Mouse (Mus musculus): ENCODE measurements around the gene Crygb.
"Not testable (repeated sequence)": the region's sequence is repeated elsewhere in the genome, so short reads cannot be mapped to it uniquely, and the experiment has no call there.

Gene Crygb

GRCm38 (mm10) chr1:65073589-65073988 is 8.5 kb downstream of the Crygb start, which contains the start of gene Crygc:
Gene Crygc (minus strand): TSS chr1:65073689.
- DNase-seq (ENCODE audit: low read depth, low spot score), result no peak

- DNase-seq (ENCODE audit: low read depth, low spot score), result no peak
Observed at GRCm38 (mm10) chr1:65067842-65068241, 14.2 kb downstream of the Crygb start.

GRCm38 (mm10) chr1:65064201-65064600 is 17.9 kb downstream of the Crygb start:
- no peak for DNase-seq (ENCODE audit: low read depth, low spot score)

- DNase-seq (ENCODE audit: low read depth, low spot score), result no peak
Observed at GRCm38 (mm10) chr1:65063352-65063751, 18.7 kb downstream of the Crygb start, which contains the start of gene Crygd. Gene Crygd (minus strand): TSS chr1:65063452.

- DNase-seq (ENCODE audit: low read depth, low spot score), result no peak
Observed at GRCm38 (mm10) chr1:65052140-65052539, 29.9 kb downstream of the Crygb start.

GRCm38 (mm10) chr1:65051696-65052095 is 30.4 kb downstream of the Crygb start:
- DNase-seq (ENCODE audit: low read depth, low spot score), result no peak

GRCm38 (mm10) chr1:65050952-65051351 is 31.1 kb downstream of the Crygb start, which contains the start of gene Cryge:
Gene Cryge (minus strand): TSS chr1:65051149.
- DNase-seq (ENCODE audit: low read depth, low spot score), result not testable (repeated sequence)

- DNase-seq (ENCODE audit: low read depth, low spot score), result no peak
Observed at GRCm38 (mm10) chr1:65048781-65049180, 33.3 kb downstream of the Crygb start.

- no peak for DNase-seq (ENCODE audit: low read depth, low spot score)
Observed at GRCm38 (mm10) chr1:65046401-65047109, 35.5 kb downstream of the Crygb start.

GRCm38 (mm10) chr1:65043433-65043832 is 38.7 kb downstream of the Crygb start:
- no peak for DNase-seq (ENCODE audit: low read depth, low spot score)

- DNase-seq (ENCODE audit: low read depth, low spot score), result no peak
Observed at GRCm38 (mm10) chr1:65041837-65042236, 40.3 kb downstream of the Crygb start.

- no peak for DNase-seq (ENCODE audit: low read depth, low spot score)
Observed at GRCm38 (mm10) chr1:65040806-65041205, 41.3 kb downstream of the Crygb start.

- no peak for DNase-seq (ENCODE audit: low read depth, low spot score)
Observed at GRCm38 (mm10) chr1:65039679-65040078, 42.4 kb downstream of the Crygb start.

GRCm38 (mm10) chr1:65037542-65037941 is 44.5 kb downstream of the Crygb start:
- DNase-seq (ENCODE audit: low read depth, low spot score), result no peak

GRCm38 (mm10) chr1:65035513-65035912 is 46.6 kb downstream of the Crygb start:
- no peak for DNase-seq (ENCODE audit: low read depth, low spot score)

- no peak for DNase-seq (ENCODE audit: low read depth, low spot score)
Observed at GRCm38 (mm10) chr1:65032641-65033040, 49.4 kb downstream of the Crygb start, which contains the start of gene Akr1cl. Gene Akr1cl (minus strand): TSS chr1:65032759.
